Mouse (Mus musculus) liver, embryonic 14.5 days (tissue): ENCODE results near the gene Scml4.

Source experiments
- CTCF ChIP-seq: IDR thresholded peaks from 2 replicates; pipeline ENCODE4 v1.5.1; 2016; ENCODE audit warnings: antibody characterized with exemption, low read depth, control low read depth
- EP300 ChIP-seq: IDR thresholded peaks from 2 replicates; pipeline ENCODE4 v1.6.1; 2016; ENCODE audit warnings: antibody characterized with exemption, low read depth

GRCm38 (mm10) chr10:42978346-42978745, 118.2 kb downstream of the Scml4 start:
- TF ChIP-seq CTCF, result no peak
- no peak for TF ChIP-seq EP300
